Mouse (Mus musculus): ENCODE data around the gene Mrpl34. TPM values are rescaled to one million over a fixed set of nuclear protein-coding genes. Genes with fewer than 3 reads are reported as not detected.

Gene Mrpl34
- polyA plus RNA-seq, 1 experiment from 2014 or later, result 196 TPM

GRCm38 (mm10) chr8:71472601-71473386 lies 8.0 kb downstream of the Mrpl34 start:
- peaks cover 7% of the 10 kb centered on the region; the same call in 1 of the 2 replicates for H3K36me3 ChIP-seq (ENCODE audit: control insufficient read depth, insufficient read depth, low read length)
- H3K27me3 ChIP-seq (ENCODE audit: control insufficient read depth, insufficient read depth, low read length), result no peaks in the 10 kb centered on the region
- no peak overlapping the region for H3K4me3 ChIP-seq (ENCODE audit: low read depth, low read length)
- no peak for ATAC-seq (ENCODE audit: insufficient read depth, low FRiP score, low TSS enrichment)
- no peaks in the 10 kb centered on the region for H3K9me3 ChIP-seq (ENCODE audit: control insufficient read depth, low read length)
- 87% methylated on average over 8 of the region's 8 CpGs for WGBS
- peaks cover 13% of the 10 kb centered on the region for H3K4me1 ChIP-seq (ENCODE audit: control insufficient read depth, insufficient read depth, low read length)
- no peak for DNase-seq (ENCODE audit: low spot score)
- H3K4me2 ChIP-seq (ENCODE audit: low read depth), result no peak overlapping the region
- H3K9ac ChIP-seq (ENCODE audit: low read length), result no peak overlapping the region
- H3K27ac ChIP-seq (ENCODE audit: low read depth, low read length), result no peak overlapping the region

- H3K36me3 ChIP-seq (ENCODE audit: control insufficient read depth, insufficient read depth, low read length), result peaks cover 13% of the 10 kb centered on the region
- DNase-seq (ENCODE audit: low spot score), result no peak
These were observed 9.6 kb downstream of the Mrpl34 start for GRCm38 (mm10) chr8:71474344-71474743.

GRCm38 (mm10) chr8:71474785-71475701 lies 10.3 kb downstream of the Mrpl34 start:
- Histone ChIP-seq H3K36me3 (ENCODE audit: control insufficient read depth, insufficient read depth, low read length) (peaks cover 13% of the 10 kb centered on the region), H3K4me2 (ENCODE audit: low read depth) (no peak overlapping the region), H3K4me1 (ENCODE audit: control insufficient read depth, insufficient read depth, low read length) (peaks cover 10% of the 10 kb centered on the region), H3K27ac (ENCODE audit: low read depth, low read length) (no peak overlapping the region), H3K9ac (ENCODE audit: low read length) (peak overlapping the region; percentile 71; the same call in 1 of the 2 replicates), H3K27me3 (ENCODE audit: control insufficient read depth, insufficient read depth, low read length) (no peaks in the 10 kb centered on the region), H3K4me3 (ENCODE audit: low read depth, low read length) (peak overlapping the region; percentile 50; the same call in 1 of the 2 replicates), H3K9me3 (ENCODE audit: control insufficient read depth, low read length) (no peaks in the 10 kb centered on the region)
- DNase-seq (ENCODE audit: low spot score), result no peak
- no peak for ATAC-seq (ENCODE audit: insufficient read depth, low FRiP score, low TSS enrichment)
- WGBS, result 87% methylated on average over 25 of the region's 25 CpGs

More at GRCm38 (mm10) chr8:71474344-71474743, 9.6 kb downstream of the Mrpl34 start:
- ATAC-seq (ENCODE audit: insufficient read depth, low FRiP score, low TSS enrichment), result no peak
- 94% methylated on average over 16 of the region's 18 CpGs for WGBS
- Histone ChIP-seq H3K4me2 (ENCODE audit: low read depth) (no peak overlapping the region), H3K4me1 (ENCODE audit: control insufficient read depth, insufficient read depth, low read length) (peaks cover 13% of the 10 kb centered on the region), H3K4me3 (ENCODE audit: low read depth, low read length) (no peak overlapping the region), H3K9ac (ENCODE audit: low read length) (no peak overlapping the region), H3K27ac (ENCODE audit: low read depth, low read length) (no peak overlapping the region), H3K9me3 (ENCODE audit: control insufficient read depth, low read length) (no peaks in the 10 kb centered on the region), H3K27me3 (ENCODE audit: control insufficient read depth, insufficient read depth, low read length) (no peaks in the 10 kb centered on the region)

- H3K27me3 ChIP-seq (ENCODE audit: control insufficient read depth, insufficient read depth, low read length), result no peaks in the 10 kb centered on the region
- peaks cover 9% of the 10 kb centered on the region; the same call in 1 of the 2 replicates for H3K4me1 ChIP-seq (ENCODE audit: control insufficient read depth, insufficient read depth, low read length)
- H3K4me3 ChIP-seq (ENCODE audit: low read depth, low read length), result peak overlapping the region; percentile 50
- peak overlapping the region; percentile 89 for H3K4me2 ChIP-seq (ENCODE audit: low read depth)
- H3K9ac ChIP-seq (ENCODE audit: low read length), result peak overlapping the region; percentile 71
- ATAC-seq (ENCODE audit: insufficient read depth, low FRiP score, low TSS enrichment) (0 out of 2 replicates have a peak, but pooled peaks have one; percentile 25), DNase-seq (ENCODE audit: low spot score) (no peak)
- H3K9me3 ChIP-seq (ENCODE audit: control insufficient read depth, low read length), result no peaks in the 10 kb centered on the region
- H3K36me3 ChIP-seq (ENCODE audit: control insufficient read depth, insufficient read depth, low read length), result peaks cover 13% of the 10 kb centered on the region
- 27% methylated on average over 4 of the region's 4 CpGs for WGBS
- peak overlapping the region; percentile 82; the same call in 1 of the 2 replicates for H3K27ac ChIP-seq (ENCODE audit: low read depth, low read length)
These were observed 10.9 kb downstream of the Mrpl34 start for GRCm38 (mm10) chr8:71475702-71476075.

GRCm38 (mm10) chr8:71476099-71476940 lies 11.6 kb downstream of the Mrpl34 start:
- H3K36me3 ChIP-seq (ENCODE audit: control insufficient read depth, insufficient read depth, low read length), result peaks cover 13% of the 10 kb centered on the region
- no peaks in the 10 kb centered on the region for H3K9me3 ChIP-seq (ENCODE audit: control insufficient read depth, low read length)
- peak overlapping the region; percentile 50 for H3K4me3 ChIP-seq (ENCODE audit: low read depth, low read length)
- peak overlapping the region; percentile 89 for H3K4me2 ChIP-seq (ENCODE audit: low read depth)
- DNase-seq (ENCODE audit: low spot score) (peak; percentile 85), ATAC-seq (ENCODE audit: insufficient read depth, low FRiP score, low TSS enrichment) (peak; percentile 56)
- H3K27ac ChIP-seq (ENCODE audit: low read depth, low read length), result peak overlapping the region; percentile 82
- under 1% methylated on average over 71 of the region's 121 CpGs for WGBS
- peak overlapping the region; percentile 71 for H3K9ac ChIP-seq (ENCODE audit: low read length)
- no peaks in the 10 kb centered on the region for H3K27me3 ChIP-seq (ENCODE audit: control insufficient read depth, insufficient read depth, low read length)
- H3K4me1 ChIP-seq (ENCODE audit: control insufficient read depth, insufficient read depth, low read length), result peaks cover 9% of the 10 kb centered on the region; the same call in 1 of the 2 replicates

GRCm38 (mm10) chr8:71477196-71477845 lies 12.6 kb downstream of the Mrpl34 start:
- H3K27me3 ChIP-seq (ENCODE audit: control insufficient read depth, insufficient read depth, low read length), result no peaks in the 10 kb centered on the region
- peak overlapping the region; percentile 89 for H3K4me2 ChIP-seq (ENCODE audit: low read depth)
- DNase-seq (ENCODE audit: low spot score) (peak; percentile 47), ATAC-seq (ENCODE audit: insufficient read depth, low FRiP score, low TSS enrichment) (0 out of 2 replicates have a peak, but pooled peaks have one; percentile 3)
- H3K36me3 ChIP-seq (ENCODE audit: control insufficient read depth, insufficient read depth, low read length), result peaks cover 10% of the 10 kb centered on the region
- WGBS, result 43% methylated on average over 14 of the region's 14 CpGs
- H3K27ac ChIP-seq (ENCODE audit: low read depth, low read length), result peak overlapping the region; percentile 82; the same call in 1 of the 2 replicates
- no peak overlapping the region for H3K9ac ChIP-seq (ENCODE audit: low read length)
- H3K9me3 ChIP-seq (ENCODE audit: control insufficient read depth, low read length), result no peaks in the 10 kb centered on the region
- peak overlapping the region; percentile 50 for H3K4me3 ChIP-seq (ENCODE audit: low read depth, low read length)
- H3K4me1 ChIP-seq (ENCODE audit: control insufficient read depth, insufficient read depth, low read length), result peaks cover 9% of the 10 kb centered on the region; the same call in 1 of the 2 replicates

GRCm38 (mm10) chr8:71478943-71479342 lies 14.2 kb downstream of the Mrpl34 start:
- H3K4me3 ChIP-seq (ENCODE audit: low read depth, low read length), result no peak overlapping the region
- H3K36me3 ChIP-seq (ENCODE audit: control insufficient read depth, insufficient read depth, low read length), result peaks cover 8% of the 10 kb centered on the region

More at GRCm38 (mm10) chr8:71478943-71479342, 14.2 kb downstream of the Mrpl34 start:
- H3K4me1 ChIP-seq (ENCODE audit: control insufficient read depth, insufficient read depth, low read length), result peaks cover 9% of the 10 kb centered on the region; the same call in 1 of the 2 replicates
- H3K9me3 ChIP-seq (ENCODE audit: control insufficient read depth, low read length), result no peaks in the 10 kb centered on the region
- no peak overlapping the region for H3K27ac ChIP-seq (ENCODE audit: low read depth, low read length)
- ATAC-seq (ENCODE audit: insufficient read depth, low FRiP score, low TSS enrichment) (no peak), DNase-seq (ENCODE audit: low spot score) (no peak)
- no peaks in the 10 kb centered on the region for H3K27me3 ChIP-seq (ENCODE audit: control insufficient read depth, insufficient read depth, low read length)
- H3K9ac ChIP-seq (ENCODE audit: low read length), result no peak overlapping the region
- WGBS, result 89% methylated on average over 11 of the region's 11 CpGs
- H3K4me2 ChIP-seq (ENCODE audit: low read depth), result no peak overlapping the region

Measured in neural tube, embryonic 11.5 days (tissue).